Mouse (Mus musculus) embryonic facial prominence, embryonic 14.5 days (tissue): ENCODE measurements around the gene Hoxd13. TPM values are rescaled to one million over a fixed set of nuclear protein-coding genes. Genes with fewer than 3 reads are reported as not detected.
A peak's percentile ranks its signal among the peaks of the same experiment; 100 is the strongest.

Experiments used
- ATAC-seq: fragments of 200-750 bp; cut with Nextera tagmentation; 2 replicates; pipeline ENCODE4 v1.8.0; 2017; ENCODE audit warnings: low read depth, moderate number of reproducible peaks, moderate TSS enrichment
- DNase-seq: peaks from one replicate; pipeline ENCODE4 v3.0.0-alpha.2; 2015; ENCODE audit warnings: low spot score
- H3K27ac ChIP-seq: fragments of 300-500 bp; sonication (generic); replicated peaks from 2 replicates; pipeline ENCODE4 v1.5.1; 2014; ENCODE audit warnings: low read depth, mild to moderate bottlenecking, low read length, moderate library complexity
- H3K27me3 ChIP-seq: fragments of 300-500 bp; sonication (generic); replicated peaks from 2 replicates; pipeline ENCODE4 v1.6.1; 2014; ENCODE audit warnings: low read length; ENCODE audit not compliant: control insufficient read depth, insufficient read depth
- H3K36me3 ChIP-seq: fragments of 300-500 bp; sonication (generic); 2 replicates; pipeline ENCODE4 v1.6.1; 2014; ENCODE audit warnings: low read length, mixed read lengths; ENCODE audit not compliant: control insufficient read depth, insufficient read depth
- H3K4me1 ChIP-seq: fragments of 300-500 bp; sonication (generic); 2 replicates; pipeline ENCODE4 v1.6.1; 2014; ENCODE audit warnings: antibody characterized with exemption, low read length; ENCODE audit not compliant: control insufficient read depth, insufficient read depth
- H3K4me2 ChIP-seq: fragments of 300-500 bp; sonication (generic); 2 replicates; pipeline ENCODE4 v1.6.1; 2014; ENCODE audit warnings: low read depth, mild to moderate bottlenecking, low read length, moderate library complexity, mixed read lengths
- H3K4me3 ChIP-seq: fragments of 300-500 bp; sonication (generic); 2 replicates; pipeline ENCODE4 v1.5.1; 2014; ENCODE audit warnings: low read depth, mild to moderate bottlenecking, low read length
- H3K9ac ChIP-seq: fragments of 300-500 bp; sonication (generic); 2 replicates; pipeline ENCODE4 v1.6.1; 2014; ENCODE audit warnings: low read depth, mild to moderate bottlenecking, low read length, moderate library complexity, mixed read lengths
- H3K9me3 ChIP-seq: fragments of 300-500 bp; sonication (generic); 2 replicates; pipeline ENCODE4 v1.6.1; 2016; ENCODE audit warnings: low read length; ENCODE audit not compliant: control insufficient read depth
- WGBS: fragments of 180-500 bp; shearing (Covaris S2); extraction: QIAGEN DNeasy Blood & Tissue Kit; methylation state at CpG from one replicate; pipeline ENCODE4 v1.1.7; 2014; 5-methylcytosine and 5-hydroxymethylcytosine counted together
- polyA plus RNA-seq: library from polyadenylated mRNA; unstranded; fragments of >200 nt; fragmentation: Nextera tagmentation; extraction: Ambion mirVana; gene quantifications from 2 replicates; pipeline ENCODE4 v1.2.1, GENCODE M21; 2014

Gene Hoxd13
- polyA plus RNA-seq, 1 experiment from 2014 or later, result not detected

GRCm38 (mm10) chr2:74698201-74699052 is 30.3 kb downstream of the Hoxd13 start:
- DNase-seq (no peak), ATAC-seq (peak; percentile 30; the same call in 1 of the 2 replicates)
- Histone ChIP-seq H3K9ac (peak overlapping the region; percentile 30), H3K4me2 (peak overlapping the region; percentile 53), H3K27me3 (peaks cover 99% of the 10 kb centered on the region), H3K9me3 (no peaks in the 10 kb centered on the region), H3K27ac (no peak overlapping the region), H3K4me3 (peak overlapping the region; percentile 37), H3K4me1 (peaks cover 6% of the 10 kb centered on the region), H3K36me3 (no peaks in the 10 kb centered on the region)
- under 1% methylated on average over 27 of the region's 86 CpGs for WGBS

GRCm38 (mm10) chr2:74699053-74699430 is 30.9 kb downstream of the Hoxd13 start:
- no peak for DNase-seq
- ATAC-seq, result no peak
- H3K36me3 ChIP-seq, result no peaks in the 10 kb centered on the region
- peak overlapping the region; percentile 37 for H3K4me3 ChIP-seq
- no peak overlapping the region for H3K9ac ChIP-seq
- 0 out of 2 replicates have a peak overlapping the region, but pooled peaks have one; percentile 53 for H3K4me2 ChIP-seq
- H3K4me1 ChIP-seq, result peaks cover 6% of the 10 kb centered on the region
- peaks cover 99% of the 10 kb centered on the region for H3K27me3 ChIP-seq
- H3K9me3 ChIP-seq, result no peaks in the 10 kb centered on the region
- no peak overlapping the region for H3K27ac ChIP-seq
- 2% methylated on average over 17 of the region's 17 CpGs for WGBS

GRCm38 (mm10) chr2:74699664-74700545 is 31.8 kb downstream of the Hoxd13 start:
- WGBS, result 11% methylated on average over 20 of the region's 23 CpGs
- Histone ChIP-seq H3K27ac (no peak overlapping the region), H3K4me2 (no peak overlapping the region), H3K27me3 (peaks cover 99% of the 10 kb centered on the region), H3K36me3 (no peaks in the 10 kb centered on the region), H3K4me1 (peaks cover 10% of the 10 kb centered on the region), H3K9ac (no peak overlapping the region), H3K4me3 (no peak overlapping the region), H3K9me3 (no peaks in the 10 kb centered on the region)
- DNase-seq (no peak), ATAC-seq (no peak)

GRCm38 (mm10) chr2:74700546-74701112 is 32.5 kb downstream of the Hoxd13 start:
- 7% methylated on average over 22 of the region's 22 CpGs for WGBS
- peaks cover 17% of the 10 kb centered on the region for H3K4me1 ChIP-seq
- no peak overlapping the region for H3K4me2 ChIP-seq
- no peak for ATAC-seq
- no peak overlapping the region for H3K4me3 ChIP-seq
- no peak overlapping the region for H3K27ac ChIP-seq
- H3K27me3 ChIP-seq, result peaks cover 97% of the 10 kb centered on the region
- DNase-seq, result no peak
- no peaks in the 10 kb centered on the region for H3K36me3 ChIP-seq
- H3K9me3 ChIP-seq, result no peaks in the 10 kb centered on the region
- H3K9ac ChIP-seq, result no peak overlapping the region

GRCm38 (mm10) chr2:74701949-74702819 is 34.1 kb downstream of the Hoxd13 start:
- peaks cover 96% of the 10 kb centered on the region for H3K27me3 ChIP-seq
- no peak overlapping the region for H3K27ac ChIP-seq
- ATAC-seq, result no peak
- H3K9ac ChIP-seq, result no peak overlapping the region
- WGBS, result 11% methylated on average over 17 of the region's 17 CpGs
- no peaks in the 10 kb centered on the region for H3K9me3 ChIP-seq
- no peaks in the 10 kb centered on the region for H3K36me3 ChIP-seq
- peak; percentile 73 for DNase-seq
- H3K4me1 ChIP-seq, result peaks cover 18% of the 10 kb centered on the region
- no peak overlapping the region for H3K4me3 ChIP-seq
- no peak overlapping the region for H3K4me2 ChIP-seq

GRCm38 (mm10) chr2:74702820-74703219 is 34.7 kb downstream of the Hoxd13 start:
- H3K4me3 ChIP-seq, result no peak overlapping the region
- 22% methylated on average over 6 of the region's 6 CpGs for WGBS

GRCm38 (mm10) chr2:74703317-74703716 is 35.2 kb downstream of the Hoxd13 start:
- 4% methylated on average over 10 of the region's 10 CpGs for WGBS
- no peak overlapping the region for H3K27ac ChIP-seq

More at GRCm38 (mm10) chr2:74702820-74703219, 34.7 kb downstream of the Hoxd13 start:
- DNase-seq, result no peak
- Histone ChIP-seq H3K9me3 (no peaks in the 10 kb centered on the region), H3K27ac (no peak overlapping the region), H3K36me3 (no peaks in the 10 kb centered on the region), H3K27me3 (peaks cover 96% of the 10 kb centered on the region), H3K4me2 (no peak overlapping the region), H3K9ac (no peak overlapping the region), H3K4me1 (peaks cover 18% of the 10 kb centered on the region)
- ATAC-seq, result no peak

More at GRCm38 (mm10) chr2:74703317-74703716, 35.2 kb downstream of the Hoxd13 start:
- no peaks in the 10 kb centered on the region for H3K9me3 ChIP-seq
- peaks cover 96% of the 10 kb centered on the region for H3K27me3 ChIP-seq
- no peak overlapping the region for H3K4me3 ChIP-seq
- H3K36me3 ChIP-seq, result no peaks in the 10 kb centered on the region
- H3K9ac ChIP-seq, result no peak overlapping the region
- H3K4me2 ChIP-seq, result no peak overlapping the region
- peaks cover 14% of the 10 kb centered on the region for H3K4me1 ChIP-seq
- DNase-seq (no peak), ATAC-seq (no peak)
